Mouse (Mus musculus) T-helper 2 cell (primary cell): ENCODE data around the gene 2300002M23Rik.

Source experiments
- in situ Hi-C: fragments of 300-600 bp; cut with MboI, MseI; formaldehyde crosslinking; loops from one replicate; pipeline ENCODE4 v1.15.1; 2025; ENCODE audit warnings: high pct_unique_total_duplicates

The 2300002M23Rik gene

DNA sequence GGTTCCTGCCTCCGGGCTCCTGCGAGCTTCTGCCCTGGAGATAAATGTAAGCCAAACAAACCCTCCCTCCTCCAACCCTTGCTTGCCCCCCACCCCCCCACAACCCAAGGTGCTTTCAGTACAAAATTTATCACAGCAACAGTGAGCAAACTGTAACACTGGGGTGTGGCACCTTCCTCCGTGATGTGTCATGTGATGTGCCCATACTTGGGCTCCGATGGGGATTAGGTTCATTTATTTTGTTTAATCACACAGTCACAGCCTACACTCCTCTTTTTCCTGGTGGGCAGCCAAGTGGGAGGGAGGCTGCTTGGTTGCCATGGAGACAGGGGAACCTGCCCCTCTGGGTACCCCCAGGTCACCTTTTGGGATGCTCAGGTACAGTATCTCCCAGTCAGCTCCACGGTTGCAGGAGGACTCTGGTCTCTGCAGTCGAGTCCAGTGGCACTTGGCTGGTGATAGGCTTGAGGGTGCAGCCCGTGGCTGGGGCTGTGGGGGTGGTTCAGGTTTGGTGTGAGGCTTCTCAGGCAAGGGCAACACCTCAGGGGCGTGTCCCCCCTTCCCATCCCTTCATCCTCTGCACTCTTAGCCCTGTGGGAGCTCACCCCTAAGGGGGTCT, 34.6 kb downstream of the 2300002M23Rik start:
- in situ Hi-C loops: no loop called here

DNA sequence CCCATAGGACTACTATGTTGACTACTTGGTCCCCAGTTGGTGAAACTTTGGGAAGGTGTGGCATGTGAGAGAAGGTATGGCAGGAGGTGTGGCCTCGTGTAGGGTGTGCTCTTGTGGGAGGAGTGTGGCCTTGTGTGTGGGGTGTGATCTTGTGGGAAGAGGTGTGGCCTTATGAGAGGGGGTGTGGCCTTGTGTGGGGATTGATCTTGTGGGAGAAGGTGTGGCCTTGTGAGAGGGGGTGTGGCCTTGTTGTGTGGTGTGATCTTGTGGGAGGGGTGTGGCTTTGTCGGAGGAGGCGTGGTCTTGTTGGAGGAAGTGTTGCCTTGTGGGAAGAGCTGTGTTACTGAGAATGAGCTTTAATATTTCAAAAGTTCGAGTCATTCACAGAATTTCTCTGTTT, 49.9 kb downstream of the 2300002M23Rik start:
- in situ Hi-C loops: loop anchor here (5.0 kb wide), 1 partner anchor 65 kb away; the partner anchor contains the start of gene Cdsn
